ENCODE assay signal across 8 mouse cellular contexts in the genomic region with DNA sequence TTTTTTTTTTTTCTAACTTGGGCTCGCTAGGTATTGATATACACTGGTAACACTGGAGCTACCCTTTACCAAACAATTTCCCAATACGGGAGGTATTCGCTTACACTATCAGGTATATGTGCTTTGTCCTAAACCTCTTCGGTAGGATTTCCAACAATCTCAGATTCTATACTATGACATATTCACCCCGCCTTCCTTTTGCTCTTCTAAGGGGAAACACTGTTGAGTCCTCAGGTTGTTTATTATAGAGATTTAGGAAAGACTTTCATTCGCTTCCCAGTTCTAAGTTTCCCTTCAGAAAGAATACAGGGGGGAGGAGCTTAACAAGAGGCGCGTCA. TPM values are rescaled to one million over a fixed set of nuclear protein-coding genes. Genes with fewer than 3 reads are reported as not detected.
DNase-seq lines count a peak whose midpoint lies in the region; ATAC-seq and TF ChIP-seq lines count a peak whose summit lies in the region.

No protein-coding gene starts in this region.

- no peaks in the 10 kb centered on the region for H3K4me1 ChIP-seq in embryonic facial prominence, embryonic 13.5 days
- no peaks in the 10 kb centered on the region for H3K4me1 ChIP-seq in intestine, postnatal 0 days (replicated peaks; ENCODE audit: control insufficient read depth, insufficient read depth, low read length)
- H3K4me1 ChIP-seq in neural tube, embryonic 12.5 days, result no peaks in the 10 kb centered on the region

- no peak for TF ChIP-seq CTCF in layer of hippocampus, adult 2 months (conservative IDR thresholded peaks at IDR 0.05)
- no peak for TF ChIP-seq CTCF in intestine, postnatal 0 days (IDR thresholded peaks at IDR 0.05; ENCODE audit: low read depth)

- WGBS in embryonic facial prominence, embryonic 13.5 days, result 17% methylated on average over 8 of the region's 8 CpGs
- WGBS in intestine, postnatal 0 days, result 12% methylated on average over 8 of the region's 8 CpGs
- 27% methylated on average over 8 of the region's 8 CpGs for WGBS in neural tube, embryonic 12.5 days

- H3K27me3 ChIP-seq in embryonic facial prominence, embryonic 13.5 days, result peaks cover 5% of the 10 kb centered on the region; the same call in 1 of the 2 replicates
- H3K27me3 ChIP-seq in intestine, postnatal 0 days (replicated peaks; ENCODE audit: control insufficient read depth, insufficient read depth, low read length), result no peaks in the 10 kb centered on the region
- H3K27me3 ChIP-seq in neural tube, embryonic 12.5 days (replicated peaks), result no peaks in the 10 kb centered on the region

- no peaks in the 10 kb centered on the region for H3K36me3 ChIP-seq in embryonic facial prominence, embryonic 13.5 days
- no peaks in the 10 kb centered on the region for H3K36me3 ChIP-seq in intestine, postnatal 0 days (ENCODE audit: control insufficient read depth, insufficient read depth)
- no peaks in the 10 kb centered on the region for H3K36me3 ChIP-seq in neural tube, embryonic 12.5 days

- ATAC-seq in embryonic facial prominence, embryonic 13.5 days (ENCODE audit: insufficient number of reproducible peaks, insufficient read depth, low FRiP score, low TSS enrichment, low read depth), result no peak
- ATAC-seq in intestine, postnatal 0 days, result no peak
- ATAC-seq in neural tube, embryonic 12.5 days (ENCODE audit: low FRiP score, low read depth), result no peak
- ATAC-seq in CD4-positive, CD25-positive, alpha-beta regulatory T cell, adult 4 months, result no peak

- H3K4me2 ChIP-seq in embryonic facial prominence, embryonic 13.5 days, result peak overlapping the region; percentile 70
- H3K4me2 ChIP-seq in intestine, postnatal 0 days (replicated peaks; ENCODE audit: low read depth), result peak overlapping the region; percentile 95
- H3K4me2 ChIP-seq in neural tube, embryonic 12.5 days (replicated peaks), result peak overlapping the region; percentile 79

- no peaks in the 10 kb centered on the region for H3K9me3 ChIP-seq in embryonic facial prominence, embryonic 13.5 days
- no peaks in the 10 kb centered on the region for H3K9me3 ChIP-seq in intestine, postnatal 0 days (ENCODE audit: control insufficient read depth)
- H3K9me3 ChIP-seq in neural tube, embryonic 12.5 days, result no peaks in the 10 kb centered on the region

- peak overlapping the region; percentile 92 for H3K9ac ChIP-seq in embryonic facial prominence, embryonic 13.5 days
- H3K9ac ChIP-seq in intestine, postnatal 0 days (ENCODE audit: low read depth, low read length), result peak overlapping the region; percentile 77
- H3K9ac ChIP-seq in neural tube, embryonic 12.5 days, result peak overlapping the region; percentile 81

- H3K27ac ChIP-seq in layer of hippocampus, adult 2 months, result peak overlapping the region; percentile 88; the same call in 1 of the 2 replicates
- peak overlapping the region; percentile 96; the same call in 1 of the 2 replicates for H3K27ac ChIP-seq in embryonic facial prominence, embryonic 13.5 days
- no peak overlapping the region for H3K27ac ChIP-seq in intestine, postnatal 0 days (ENCODE audit: low read depth, low read length)
- H3K27ac ChIP-seq in neural tube, embryonic 12.5 days, result no peak overlapping the region

- H3K4me3 ChIP-seq in layer of hippocampus, adult 2 months, result peak overlapping the region; percentile 68
- peak overlapping the region; percentile 96 for H3K4me3 ChIP-seq in embryonic facial prominence, embryonic 13.5 days
- H3K4me3 ChIP-seq in intestine, postnatal 0 days (ENCODE audit: low read depth, low read length), result peak overlapping the region; percentile 97
- peak overlapping the region; percentile 95 for H3K4me3 ChIP-seq in neural tube, embryonic 12.5 days

- DNase-seq in layer of hippocampus, adult 2 months (ENCODE audit: low spot score in 2 of 2), result no peak
- DNase-seq in layer of hippocampus, adult 18-20 months (ENCODE audit: low spot score in 2 of 2), result no peak
- no peak for DNase-seq in ovary, postnatal 36 days (ENCODE audit: low spot score)
- DNase-seq in cerebellum, adult 11 months, result no peak

RNA-seq across cellular contexts. Expression of gene Fam208b, which starts 1.2 kb away (rescaled TPM):
- 10 to 100 TPM; 26.0 to 27.9 TPM for total RNA-seq in layer of hippocampus, adult 2 months (2021)
- 10 to 100 TPM; 23.9 to 24.8 TPM for total RNA-seq in layer of hippocampus, adult 18-20 months (2021)
- 23.4 and 25.0 TPM in 2 replicates for polyA plus RNA-seq in embryonic facial prominence, embryonic 13.5 days (2015; fragmentation: Nextera tagmentation; extraction: Ambion mirVana)
- polyA plus RNA-seq in intestine, postnatal 0 days (2015; fragmentation: Nextera tagmentation; extraction: Ambion mirVana), result 4.8 and 5.0 TPM in 2 replicates
- polyA plus RNA-seq in neural tube, embryonic 12.5 days (2016; fragmentation: Nextera tagmentation; extraction: Ambion mirVana), result 19.5 and 19.8 TPM in 2 replicates
- polyA plus RNA-seq in CD4-positive, CD25-positive, alpha-beta regulatory T cell, adult 4 months (2017; shearing (Covaris generic)), result 10 to 100 TPM; 32.0 to 33.3 TPM

RNA-seq across cellular contexts. Expression of gene Asb13, which starts 24.1 kb away (rescaled TPM):
- 10 to 100 TPM; 31.8 to 35.1 TPM for total RNA-seq in layer of hippocampus, adult 2 months (2021)
- 10 to 100 TPM; 30.3 to 34.1 TPM for total RNA-seq in layer of hippocampus, adult 18-20 months (2021)
- polyA plus RNA-seq in embryonic facial prominence, embryonic 13.5 days (2015; fragmentation: Nextera tagmentation; extraction: Ambion mirVana), result 9.5 and 11.2 TPM in 2 replicates
- polyA plus RNA-seq in intestine, postnatal 0 days (2015; fragmentation: Nextera tagmentation; extraction: Ambion mirVana), result 3.4 and 4.2 TPM in 2 replicates
- 11.6 and 14.4 TPM in 2 replicates for polyA plus RNA-seq in neural tube, embryonic 12.5 days (2016; fragmentation: Nextera tagmentation; extraction: Ambion mirVana)
- polyA plus RNA-seq in CD4-positive, CD25-positive, alpha-beta regulatory T cell, adult 4 months (2017; shearing (Covaris generic)), result 10 to 100 TPM; 24.9 to 35.4 TPM

Comparison
In these comparisons a context has a peak if more than half of its experiments do, and no peak if none do; other contexts are left out.
1. H3K27ac ChIP-seq: peak in layer of hippocampus, adult 2 months (single experiment) and embryonic facial prominence, embryonic 13.5 days (single experiment); none in intestine, postnatal 0 days (single experiment) and neural tube, embryonic 12.5 days (single experiment).
2. Peak in every context shown above with its lines, with median percentiles within 50 percentile points of each other: H3K4me3 ChIP-seq, H3K4me2 ChIP-seq and H3K9ac ChIP-seq.